Mouse (Mus musculus) monocyte, adult 5-6 weeks (primary cell): ENCODE measurements around the gene Gm3012. TPM values are rescaled to one million over a fixed set of nuclear protein-coding genes. Genes with fewer than 3 reads are reported as not detected.
"Not testable (repeated sequence)": the region's sequence is repeated elsewhere in the genome, so short reads cannot be mapped to it uniquely, and the experiment has no call there.

Source experiments
- ATAC-seq: fragments of 153-309, 156-312 bp; replicated peaks from 2 replicates; pipeline ENCODE4 v1.8.0; 2017; ENCODE audit warnings: mild to moderate bottlenecking; ENCODE audit not compliant: low TSS enrichment, insufficient number of reproducible peaks, severe bottlenecking, poor library complexity, low FRiP score
- total RNA-seq: library from RNA; stranded (forward); fragments of 200-1000, 200-491, 200-594 nt; gene quantifications from 3 replicates; pipeline ENCODE4 v1.2.3, GENCODE M21; 2017

Gm3012 gene
- total RNA-seq = not detected in 3 replicates

GRCm38 (mm10) chr14:3634212-3634611 is at the start of gene Gm3012:
Gene Gm3012 (plus strand): TSS chr14:3634512.
- ATAC-seq = not testable (repeated sequence)

- not testable (repeated sequence) for ATAC-seq
These were observed 17.4 kb downstream of the Gm3012 start, which contains the start of gene Gm3020 for GRCm38 (mm10) chr14:3651730-3652129. Gene Gm3020 (plus strand): TSS chr14:3652030.

GRCm38 (mm10) chr14:3688483-3688882 is 54.2 kb downstream of the Gm3012 start, which contains the start of gene Gm3043:
Gene Gm3043 (plus strand): TSS chr14:3688783.
- not testable (repeated sequence) for ATAC-seq

Other genes starting within 250 kb of the Gm3012 start
- not detected in 3 replicates for gene Gm10413, start 239.4 kb upstream of the Gm3012 start, total RNA-seq
- not detected in 3 replicates for gene Gm10409, start 221.9 kb upstream of the Gm3012 start, total RNA-seq
- not detected in 3 replicates for gene Gm3005, start 206.4 kb upstream of the Gm3012 start, total RNA-seq
- gene Gm10408, start 185.1 kb upstream of the Gm3012 start, total RNA-seq = not detected in 3 replicates
- not detected in 3 replicates for gene Gm3020, start 17.5 kb downstream of the Gm3012 start, total RNA-seq
- gene Gm3043, start 54.3 kb downstream of the Gm3012 start, total RNA-seq = not detected in 3 replicates
- not detected in 3 replicates for gene Gm3002, start 175.6 kb downstream of the Gm3012 start, total RNA-seq
- not detected in 3 replicates for gene Gm3033, start 211.7 kb downstream of the Gm3012 start, total RNA-seq
- not detected in 3 replicates for gene Gm2916, start 249.7 kb downstream of the Gm3012 start, total RNA-seq